Mouse (Mus musculus) ES-Bruce4 (cell line): ENCODE data around the gene Kmt2b.

Source experiments
- CTCF ChIP-seq: IDR thresholded peaks from one replicate; pipeline ENCODE4 v1.8.1; 2011; ENCODE audit warnings: low read depth, low read length
- EP300 ChIP-seq: IDR thresholded peaks from 2 replicates; pipeline ENCODE4 v1.6.1; 2011; ENCODE audit warnings: low read depth, low read length; ENCODE audit not compliant: insufficient read depth

GRCm38 (mm10) chr7:30556894-30557536, 31.5 kb downstream of the Kmt2b start:
- TF ChIP-seq CTCF = peak; percentile 14
- no peak for TF ChIP-seq EP300
